Mouse (Mus musculus): ENCODE data around the gene Nrxn3. TPM values are rescaled to one million over a fixed set of nuclear protein-coding genes. Genes with fewer than 3 reads are reported as not detected.

Nrxn3 gene
- polyA plus RNA-seq, 1 experiment from 2014 or later: 0.31 TPM

GRCm38 (mm10) chr12:89710459-89710858, 987.8 kb downstream of the Nrxn3 start:
- Histone ChIP-seq H3K4me2 (ENCODE audit: low read depth, severe bottlenecking) (no peak overlapping the region), H3K27ac (replicated peaks; ENCODE audit: low read depth, low read length) (no peak overlapping the region), H3K9me3 (ENCODE audit: control insufficient read depth, low read length) (no peaks in the 10 kb centered on the region), H3K9ac (ENCODE audit: low read length) (no peak overlapping the region), H3K4me1 (ENCODE audit: control insufficient read depth, insufficient read depth, low read length) (no peaks in the 10 kb centered on the region), H3K36me3 (ENCODE audit: control insufficient read depth, insufficient read depth, low read length) (no peaks in the 10 kb centered on the region), H3K27me3 (ENCODE audit: control insufficient read depth, insufficient read depth, low read length) (no peaks in the 10 kb centered on the region), H3K4me3 (ENCODE audit: low read depth, low read length) (no peak overlapping the region)
- 91% methylated on average over 5 of the region's 5 CpGs for WGBS
- ATAC-seq (ENCODE audit: insufficient number of reproducible peaks, low FRiP score, low TSS enrichment, low read depth) (no peak), DNase-seq (ENCODE audit: low spot score) (no peak)

- no peaks in the 10 kb centered on the region for H3K27me3 ChIP-seq (ENCODE audit: control insufficient read depth, insufficient read depth, low read length)
Measured at GRCm38 (mm10) chr12:89711791-89712190, 989.1 kb downstream of the Nrxn3 start.

GRCm38 (mm10) chr12:89719194-89720080, 996.8 kb downstream of the Nrxn3 start:
- Histone ChIP-seq H3K36me3 (ENCODE audit: control insufficient read depth, insufficient read depth, low read length) (no peaks in the 10 kb centered on the region), H3K4me1 (ENCODE audit: control insufficient read depth, insufficient read depth, low read length) (no peaks in the 10 kb centered on the region), H3K27ac (replicated peaks; ENCODE audit: low read depth, low read length) (no peak overlapping the region), H3K27me3 (ENCODE audit: control insufficient read depth, insufficient read depth, low read length) (no peaks in the 10 kb centered on the region), H3K4me2 (ENCODE audit: low read depth, severe bottlenecking) (no peak overlapping the region), H3K4me3 (ENCODE audit: low read depth, low read length) (no peak overlapping the region), H3K9ac (ENCODE audit: low read length) (no peak overlapping the region), H3K9me3 (ENCODE audit: control insufficient read depth, low read length) (no peaks in the 10 kb centered on the region)
- 53% methylated on average over 8 of the region's 8 CpGs for WGBS
- ATAC-seq (ENCODE audit: insufficient number of reproducible peaks, low FRiP score, low TSS enrichment, low read depth): no peak
- no peak for DNase-seq (ENCODE audit: low spot score)

More at GRCm38 (mm10) chr12:89711791-89712190, 989.1 kb downstream of the Nrxn3 start:
- Histone ChIP-seq H3K4me3 (ENCODE audit: low read depth, low read length) (no peak overlapping the region), H3K9ac (ENCODE audit: low read length) (no peak overlapping the region), H3K36me3 (ENCODE audit: control insufficient read depth, insufficient read depth, low read length) (no peaks in the 10 kb centered on the region), H3K4me2 (ENCODE audit: low read depth, severe bottlenecking) (no peak overlapping the region), H3K4me1 (ENCODE audit: control insufficient read depth, insufficient read depth, low read length) (no peaks in the 10 kb centered on the region), H3K27ac (replicated peaks; ENCODE audit: low read depth, low read length) (no peak overlapping the region), H3K9me3 (ENCODE audit: control insufficient read depth, low read length) (no peaks in the 10 kb centered on the region)
- DNase-seq (ENCODE audit: low spot score) (no peak), ATAC-seq (ENCODE audit: insufficient number of reproducible peaks, low FRiP score, low TSS enrichment, low read depth) (no peak)
- WGBS: 91% methylated on average over 1 of the region's 1 CpGs

GRCm38 (mm10) chr12:89720945-89721344, 998.3 kb downstream of the Nrxn3 start:
- no peaks in the 10 kb centered on the region for H3K4me1 ChIP-seq (ENCODE audit: control insufficient read depth, insufficient read depth, low read length)
- H3K27ac ChIP-seq (replicated peaks; ENCODE audit: low read depth, low read length): no peak overlapping the region
- H3K36me3 ChIP-seq (ENCODE audit: control insufficient read depth, insufficient read depth, low read length): no peaks in the 10 kb centered on the region
- H3K9me3 ChIP-seq (ENCODE audit: control insufficient read depth, low read length): no peaks in the 10 kb centered on the region
- WGBS: 74% methylated on average over 3 of the region's 3 CpGs
- no peak overlapping the region for H3K9ac ChIP-seq (ENCODE audit: low read length)
- no peak for ATAC-seq (ENCODE audit: insufficient number of reproducible peaks, low FRiP score, low TSS enrichment, low read depth)
- no peak overlapping the region for H3K4me3 ChIP-seq (ENCODE audit: low read depth, low read length)
- no peak for DNase-seq (ENCODE audit: low spot score)
- no peaks in the 10 kb centered on the region for H3K27me3 ChIP-seq (ENCODE audit: control insufficient read depth, insufficient read depth, low read length)
- no peak overlapping the region for H3K4me2 ChIP-seq (ENCODE audit: low read depth, severe bottlenecking)

- Histone ChIP-seq H3K27me3 (ENCODE audit: control insufficient read depth, insufficient read depth, low read length) (no peaks in the 10 kb centered on the region), H3K4me3 (ENCODE audit: low read depth, low read length) (no peak overlapping the region), H3K9ac (ENCODE audit: low read length) (no peak overlapping the region), H3K4me1 (ENCODE audit: control insufficient read depth, insufficient read depth, low read length) (no peaks in the 10 kb centered on the region), H3K36me3 (ENCODE audit: control insufficient read depth, insufficient read depth, low read length) (no peaks in the 10 kb centered on the region), H3K9me3 (ENCODE audit: control insufficient read depth, low read length) (no peaks in the 10 kb centered on the region), H3K4me2 (ENCODE audit: low read depth, severe bottlenecking) (no peak overlapping the region), H3K27ac (replicated peaks; ENCODE audit: low read depth, low read length) (no peak overlapping the region)
- no peak for ATAC-seq (ENCODE audit: insufficient number of reproducible peaks, low FRiP score, low TSS enrichment, low read depth)
- no peak for DNase-seq (ENCODE audit: low spot score)
- 90% methylated on average over 14 of the region's 14 CpGs for WGBS
Measured at GRCm38 (mm10) chr12:89722462-89722861, 999.8 kb downstream of the Nrxn3 start.

DNA sequence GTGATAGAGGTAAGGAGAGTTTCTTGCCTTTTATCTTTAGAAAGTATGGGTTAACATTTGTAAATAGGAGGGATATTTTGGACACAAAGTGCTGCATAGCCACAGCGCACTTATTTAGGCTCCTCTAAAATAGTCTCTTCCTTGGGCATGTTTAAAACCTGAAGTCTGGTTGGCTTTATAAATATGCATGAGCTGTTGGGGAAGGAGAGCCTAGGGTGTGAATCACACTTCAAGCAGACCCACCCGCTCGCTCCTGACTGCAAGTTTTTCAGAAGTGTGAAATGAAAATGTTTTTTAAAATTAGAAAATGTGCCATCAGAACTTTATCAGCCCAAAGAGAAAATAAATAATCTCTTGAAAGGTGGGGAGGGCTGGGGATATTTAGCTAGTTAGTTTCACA, 1001.4 kb downstream of the Nrxn3 start:
- H3K4me2 ChIP-seq (ENCODE audit: low read depth, severe bottlenecking): no peak overlapping the region
- no peak for ATAC-seq (ENCODE audit: insufficient number of reproducible peaks, low FRiP score, low TSS enrichment, low read depth)
- H3K27me3 ChIP-seq (ENCODE audit: control insufficient read depth, insufficient read depth, low read length): no peaks in the 10 kb centered on the region
- H3K36me3 ChIP-seq (ENCODE audit: control insufficient read depth, insufficient read depth, low read length): no peaks in the 10 kb centered on the region
- 48% methylated on average over 3 of the region's 3 CpGs for WGBS
- DNase-seq (ENCODE audit: low spot score): no peak
- H3K9me3 ChIP-seq (ENCODE audit: control insufficient read depth, low read length): no peaks in the 10 kb centered on the region
- no peak overlapping the region for H3K27ac ChIP-seq (replicated peaks; ENCODE audit: low read depth, low read length)
- no peak overlapping the region for H3K4me3 ChIP-seq (ENCODE audit: low read depth, low read length)
- H3K4me1 ChIP-seq (ENCODE audit: control insufficient read depth, insufficient read depth, low read length): no peaks in the 10 kb centered on the region
- H3K9ac ChIP-seq (ENCODE audit: low read length): no peak overlapping the region

- Histone ChIP-seq H3K4me3 (ENCODE audit: low read depth, low read length) (no peak overlapping the region), H3K4me2 (ENCODE audit: low read depth, severe bottlenecking) (no peak overlapping the region), H3K27me3 (ENCODE audit: control insufficient read depth, insufficient read depth, low read length) (no peaks in the 10 kb centered on the region), H3K9ac (ENCODE audit: low read length) (no peak overlapping the region), H3K36me3 (ENCODE audit: control insufficient read depth, insufficient read depth, low read length) (no peaks in the 10 kb centered on the region), H3K9me3 (ENCODE audit: control insufficient read depth, low read length) (no peaks in the 10 kb centered on the region), H3K27ac (replicated peaks; ENCODE audit: low read depth, low read length) (no peak overlapping the region), H3K4me1 (ENCODE audit: control insufficient read depth, insufficient read depth, low read length) (no peaks in the 10 kb centered on the region)
- ATAC-seq (ENCODE audit: insufficient number of reproducible peaks, low FRiP score, low TSS enrichment, low read depth): no peak
- no peak for DNase-seq (ENCODE audit: low spot score)
- 54% methylated on average over 1 of the region's 1 CpGs for whole genome bisulfite sequencing
Measured at GRCm38 (mm10) chr12:89742326-89742725, 1019.6 kb downstream of the Nrxn3 start.

GRCm38 (mm10) chr12:89742796-89743195, 1020.1 kb downstream of the Nrxn3 start:
- Histone ChIP-seq H3K4me3 (ENCODE audit: low read depth, low read length) (no peak overlapping the region), H3K4me2 (ENCODE audit: low read depth, severe bottlenecking) (no peak overlapping the region), H3K9me3 (ENCODE audit: control insufficient read depth, low read length) (no peaks in the 10 kb centered on the region), H3K9ac (ENCODE audit: low read length) (no peak overlapping the region), H3K27ac (replicated peaks; ENCODE audit: low read depth, low read length) (no peak overlapping the region), H3K36me3 (ENCODE audit: control insufficient read depth, insufficient read depth, low read length) (no peaks in the 10 kb centered on the region), H3K27me3 (ENCODE audit: control insufficient read depth, insufficient read depth, low read length) (no peaks in the 10 kb centered on the region), H3K4me1 (ENCODE audit: control insufficient read depth, insufficient read depth, low read length) (no peaks in the 10 kb centered on the region)
- WGBS: 88% methylated on average over 2 of the region's 2 CpGs
- ATAC-seq (ENCODE audit: insufficient number of reproducible peaks, low FRiP score, low TSS enrichment, low read depth) (no peak), DNase-seq (ENCODE audit: low spot score) (no peak)
